Mouse (Mus musculus) stomach, embryonic 14.5 days (tissue): ENCODE measurements around the gene Ifitm1. TPM values are rescaled to one million over a fixed set of nuclear protein-coding genes. Genes with fewer than 3 reads are reported as not detected.
"Not testable (repeated sequence)": the region's sequence is repeated elsewhere in the genome, so short reads cannot be mapped to it uniquely, and the experiment has no call there.

Experiments
- ATAC-seq: fragments of 200-750 bp; cut with Nextera tagmentation; 2 replicates; pipeline ENCODE4 v1.8.0; 2017; ENCODE audit warnings: low read depth, moderate TSS enrichment; ENCODE audit not compliant: insufficient number of reproducible peaks, insufficient read depth, low FRiP score
- H3K27ac ChIP-seq: fragments of 300-500 bp; sonication (generic); 2 replicates; pipeline ENCODE4 v1.5.1; 2014; ENCODE audit warnings: mild to moderate bottlenecking, low read length, moderate library complexity, mixed read lengths
- H3K27me3 ChIP-seq: fragments of 300-500 bp; sonication (generic); 2 replicates; pipeline ENCODE4 v1.6.1; 2014; ENCODE audit warnings: low read length, control low read depth, mixed read lengths; ENCODE audit not compliant: control insufficient read depth, insufficient read depth
- H3K36me3 ChIP-seq: fragments of 300-500 bp; sonication (generic); 2 replicates; pipeline ENCODE4 v1.6.1; 2014; ENCODE audit warnings: mild to moderate bottlenecking, control low read depth, low read length, moderate library complexity, mixed read lengths; ENCODE audit not compliant: control insufficient read depth, insufficient read depth
- H3K4me1 ChIP-seq: fragments of 300-500 bp; sonication (generic); 2 replicates; pipeline ENCODE4 v1.6.1; 2014; ENCODE audit warnings: low read length, control low read depth, mixed read lengths; ENCODE audit not compliant: control insufficient read depth, insufficient read depth
- H3K4me2 ChIP-seq: fragments of 300-500 bp; sonication (generic); replicated peaks from 2 replicates; pipeline ENCODE4 v1.6.1; 2014; ENCODE audit warnings: low read depth, low read length, control low read depth
- H3K4me3 ChIP-seq: fragments of 300-500 bp; sonication (generic); 2 replicates; pipeline ENCODE4 v1.5.1; 2014; ENCODE audit warnings: low read depth, low read length, control low read depth
- H3K9ac ChIP-seq: fragments of 300-500 bp; sonication (generic); replicated peaks from 2 replicates; pipeline ENCODE4 v1.6.1; 2014; ENCODE audit warnings: low read depth, mild to moderate bottlenecking, control low read depth, low read length, moderate library complexity, mixed read lengths
- H3K9me3 ChIP-seq: fragments of 300-500 bp; sonication (generic); 2 replicates; pipeline ENCODE4 v1.6.1; 2016; ENCODE audit warnings: low read depth, low read length, control low read depth; ENCODE audit not compliant: control insufficient read depth
- WGBS: fragments of 180-500 bp; shearing (Covaris S2); extraction: QIAGEN DNeasy Blood & Tissue Kit; methylation state at CpG from one replicate; pipeline ENCODE4 v1.1.7; 2014; 5-methylcytosine and 5-hydroxymethylcytosine counted together
- polyA plus RNA-seq: library from polyadenylated mRNA; unstranded; fragments of >200 nt; fragmentation: Nextera tagmentation; extraction: Ambion mirVana; gene quantifications from 2 replicates; pipeline ENCODE4 v1.2.1, GENCODE M21; 2014

Gene Ifitm1
- polyA plus RNA-seq, 1 experiment from 2014 or later, result 289 TPM

DNA sequence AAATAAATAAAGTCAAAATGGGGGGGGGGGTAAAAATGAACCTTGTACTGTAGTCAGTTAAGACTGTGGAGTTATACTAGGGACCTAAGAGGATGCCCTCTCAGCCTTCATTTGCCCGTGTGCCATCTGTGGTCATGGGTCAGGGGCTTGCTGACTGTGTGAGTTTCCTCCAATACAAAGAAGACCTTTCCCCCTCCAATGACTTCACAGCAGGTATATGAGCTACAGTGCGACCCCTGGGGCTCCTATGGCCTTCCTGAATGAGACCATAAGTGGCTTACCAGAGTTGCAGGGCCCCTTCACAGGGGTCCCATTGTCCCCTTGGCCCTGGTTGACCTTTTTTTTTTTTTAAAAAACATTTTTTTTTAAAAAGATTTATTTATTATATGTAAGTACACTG lies 5.6 kb upstream of the Ifitm1 start:
- Histone ChIP-seq H3K9ac (no peak overlapping the region), H3K27ac (no peak overlapping the region), H3K36me3 (no peaks in the 10 kb centered on the region), H3K4me1 (peaks cover 8% of the 10 kb centered on the region; the same call in 1 of the 2 replicates), H3K4me3 (no peak overlapping the region), H3K4me2 (no peak overlapping the region), H3K27me3 (no peaks in the 10 kb centered on the region), H3K9me3 (no peaks in the 10 kb centered on the region)
- 80% methylated on average over 2 of the region's 2 CpGs for WGBS
- ATAC-seq, result no peak

DNA sequence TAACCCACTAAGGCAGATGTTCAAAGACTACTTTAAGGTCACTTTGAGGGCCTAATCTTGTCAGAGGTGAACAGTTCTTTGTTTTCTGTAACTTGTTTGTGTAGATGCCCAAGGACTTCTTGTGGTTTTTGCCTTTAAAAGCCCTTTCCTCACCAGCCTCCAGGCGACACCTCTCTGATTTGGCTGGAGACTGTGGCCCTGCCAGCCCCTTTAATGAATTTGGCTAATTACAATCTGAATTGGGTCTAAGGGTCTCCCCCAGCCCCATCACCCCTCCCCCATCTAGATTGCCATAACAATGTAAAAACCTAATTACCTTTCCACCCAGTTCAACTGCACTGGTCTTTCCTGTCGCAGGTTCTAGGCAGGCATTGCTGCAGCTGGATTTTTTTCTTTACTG lies 4.3 kb upstream of the Ifitm1 start:
- H3K4me1 ChIP-seq, result peaks cover 5% of the 10 kb centered on the region; the same call in 1 of the 2 replicates
- H3K36me3 ChIP-seq, result no peaks in the 10 kb centered on the region
- H3K9ac ChIP-seq, result no peak overlapping the region
- H3K4me2 ChIP-seq, result no peak overlapping the region
- H3K27me3 ChIP-seq, result no peaks in the 10 kb centered on the region
- no peak for ATAC-seq
- 85% methylated on average over 2 of the region's 2 CpGs for WGBS
- H3K4me3 ChIP-seq, result no peak overlapping the region
- H3K27ac ChIP-seq, result no peak overlapping the region
- no peaks in the 10 kb centered on the region for H3K9me3 ChIP-seq

DNA sequence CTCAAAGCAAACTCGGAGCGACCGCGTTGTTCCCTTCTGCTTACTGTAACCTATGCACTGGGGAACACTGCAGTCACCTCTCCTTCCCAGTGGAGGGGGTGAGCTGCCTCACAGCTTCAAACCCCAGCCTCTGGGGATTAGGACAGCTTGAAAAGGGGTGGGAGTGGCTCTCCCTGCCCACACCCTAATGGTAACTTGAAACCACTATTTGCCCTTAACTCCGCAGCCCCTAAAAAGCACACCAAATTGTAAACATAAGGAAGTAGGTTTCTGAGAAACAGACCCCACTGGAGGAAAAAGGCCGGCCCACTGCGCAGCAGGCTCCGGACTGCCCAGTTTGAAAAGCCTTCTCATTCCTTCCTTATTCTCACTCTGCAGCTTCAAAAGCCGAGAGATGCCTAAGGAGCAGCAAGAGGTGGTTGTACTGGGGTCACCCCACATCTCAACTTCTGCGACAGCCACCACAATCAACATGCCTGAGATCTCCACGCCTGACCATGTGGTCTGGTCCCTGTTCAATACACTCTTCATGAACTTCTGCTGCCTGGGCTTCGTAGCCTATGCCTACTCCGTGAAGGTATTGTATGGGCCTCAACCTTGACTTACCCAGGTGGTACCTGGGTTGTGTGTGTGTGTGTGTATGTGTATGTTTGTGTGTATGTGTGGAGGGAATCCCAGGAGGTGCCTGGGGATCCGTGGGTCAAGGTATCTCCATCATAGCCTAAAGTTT lies 1.0 kb downstream of the Ifitm1 start:
- H3K27ac ChIP-seq, result peak overlapping the region; percentile 84
- ATAC-seq, result peak; percentile 66
- H3K4me1 ChIP-seq, result peaks cover 34% of the 10 kb centered on the region
- no peaks in the 10 kb centered on the region for H3K27me3 ChIP-seq
- H3K4me2 ChIP-seq, result peak overlapping the region; percentile 57
- no peaks in the 10 kb centered on the region for H3K9me3 ChIP-seq
- WGBS, result 4% methylated on average over 14 of the region's 14 CpGs
- H3K36me3 ChIP-seq, result no peaks in the 10 kb centered on the region
- no peak overlapping the region; the same call in 1 of the 2 replicates for H3K9ac ChIP-seq
- peak overlapping the region; percentile 26 for H3K4me3 ChIP-seq

DNA sequence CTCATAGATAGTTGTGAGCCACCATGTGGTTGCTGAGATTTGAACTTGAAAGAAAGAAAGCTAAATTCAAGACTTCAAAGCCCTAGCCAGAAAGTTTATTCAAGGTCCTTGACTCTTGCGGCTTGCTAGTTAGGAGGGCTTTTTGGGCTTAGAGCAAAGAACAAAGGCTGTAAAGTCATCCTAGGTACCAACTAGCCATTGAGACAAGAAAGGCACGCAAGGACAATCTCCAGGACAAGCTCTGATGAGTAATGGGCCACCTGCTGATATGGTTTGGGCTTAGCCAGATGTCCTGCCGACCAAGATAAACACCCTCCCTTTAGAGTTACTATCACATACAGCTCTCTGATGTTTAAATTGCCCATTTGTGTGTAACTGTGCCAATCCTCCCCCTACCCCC lies 1.7 kb downstream of the Ifitm1 start:
- peak overlapping the region; percentile 57 for H3K4me2 ChIP-seq
- not testable (repeated sequence) for H3K9me3 ChIP-seq, ATAC-seq, H3K36me3 ChIP-seq, H3K9ac ChIP-seq, H3K27me3 ChIP-seq
- WGBS, result 16% methylated on average over 3 of the region's 3 CpGs
- peak overlapping the region; percentile 26; the same call in 1 of the 2 replicates for H3K4me3 ChIP-seq
- H3K27ac ChIP-seq, result peak overlapping the region; percentile 84; the same call in 1 of the 2 replicates
- peaks cover 40% of the 10 kb centered on the region for H3K4me1 ChIP-seq

DNA sequence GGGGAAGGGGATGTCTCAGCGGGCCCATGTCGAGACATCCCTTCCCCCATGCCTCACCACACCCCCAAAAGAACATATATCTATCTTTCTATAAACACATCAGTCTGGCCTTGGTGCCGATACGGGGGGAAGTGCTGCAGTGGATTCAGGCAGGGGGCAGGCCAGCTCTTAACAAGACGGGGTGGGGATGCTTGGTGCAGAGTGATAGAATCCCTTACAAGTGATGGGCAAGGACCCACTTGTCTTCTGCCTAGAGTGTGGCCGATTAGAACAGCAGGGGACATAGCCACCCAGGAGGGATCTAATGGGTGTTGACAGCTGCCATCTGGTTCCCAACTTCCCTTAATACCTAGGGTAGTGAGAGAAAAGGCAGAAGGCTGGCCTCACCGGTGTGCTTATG lies 3.9 kb downstream of the Ifitm1 start:
- no peaks in the 10 kb centered on the region for H3K9me3 ChIP-seq

DNA sequence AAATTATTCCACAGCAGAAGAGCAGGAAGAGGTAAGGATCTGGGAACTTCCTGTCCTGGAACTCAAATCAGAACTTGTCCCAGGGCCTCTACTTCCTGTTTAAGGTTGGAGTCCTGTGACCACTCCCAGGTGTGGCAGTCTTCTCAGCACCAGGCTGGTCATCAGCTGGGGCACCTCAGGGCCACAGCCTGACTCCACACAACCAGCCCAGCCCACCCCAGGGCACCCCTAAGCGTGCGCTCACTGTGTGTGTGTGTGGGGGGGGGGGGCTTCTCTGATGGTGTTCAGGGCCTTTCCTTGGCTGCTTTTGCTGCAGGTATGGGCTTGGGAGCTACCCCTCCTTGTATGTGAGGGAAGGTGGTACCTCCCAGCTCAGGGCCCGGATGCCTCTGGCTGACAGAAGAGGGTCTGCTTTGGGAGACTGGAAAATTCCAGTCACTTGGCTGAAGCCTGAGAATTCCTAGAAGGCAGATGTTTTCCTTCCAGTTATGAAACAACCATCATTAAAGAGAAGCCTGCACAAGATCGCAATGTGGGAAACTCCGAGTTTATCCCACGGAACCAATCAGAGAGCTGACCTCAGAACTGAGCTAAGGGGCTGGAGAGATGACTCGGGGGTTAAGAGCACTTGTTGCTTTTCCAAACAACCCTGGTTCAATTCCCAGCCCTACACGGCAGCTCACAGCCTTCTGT lies 4.6 kb downstream of the Ifitm1 start:
- ATAC-seq, result peak; percentile 64
- Histone ChIP-seq H3K4me2 (peak overlapping the region; percentile 18; the same call in 1 of the 2 replicates), H3K9me3 (no peaks in the 10 kb centered on the region), H3K36me3 (no peaks in the 10 kb centered on the region), H3K9ac (no peak overlapping the region), H3K27me3 (no peaks in the 10 kb centered on the region), H3K27ac (peak overlapping the region; percentile 94), H3K4me3 (no peak overlapping the region), H3K4me1 (peaks cover 50% of the 10 kb centered on the region)
- 34% methylated on average over 8 of the region's 8 CpGs for WGBS

More for the DNA sequence above, 3.9 kb downstream of the Ifitm1 start:
- H3K36me3 ChIP-seq, result no peaks in the 10 kb centered on the region
- WGBS, result 18% methylated on average over 7 of the region's 7 CpGs
- H3K27me3 ChIP-seq, result no peaks in the 10 kb centered on the region
- peak overlapping the region; percentile 94 for H3K27ac ChIP-seq
- no peak overlapping the region for H3K4me3 ChIP-seq
- ATAC-seq, result peak; percentile 8; the same call in 1 of the 2 replicates
- no peak overlapping the region for H3K9ac ChIP-seq
- 0 out of 2 replicates have a peak overlapping the region, but pooled peaks have one; percentile 18 for H3K4me2 ChIP-seq
- peaks cover 50% of the 10 kb centered on the region for H3K4me1 ChIP-seq

DNA sequence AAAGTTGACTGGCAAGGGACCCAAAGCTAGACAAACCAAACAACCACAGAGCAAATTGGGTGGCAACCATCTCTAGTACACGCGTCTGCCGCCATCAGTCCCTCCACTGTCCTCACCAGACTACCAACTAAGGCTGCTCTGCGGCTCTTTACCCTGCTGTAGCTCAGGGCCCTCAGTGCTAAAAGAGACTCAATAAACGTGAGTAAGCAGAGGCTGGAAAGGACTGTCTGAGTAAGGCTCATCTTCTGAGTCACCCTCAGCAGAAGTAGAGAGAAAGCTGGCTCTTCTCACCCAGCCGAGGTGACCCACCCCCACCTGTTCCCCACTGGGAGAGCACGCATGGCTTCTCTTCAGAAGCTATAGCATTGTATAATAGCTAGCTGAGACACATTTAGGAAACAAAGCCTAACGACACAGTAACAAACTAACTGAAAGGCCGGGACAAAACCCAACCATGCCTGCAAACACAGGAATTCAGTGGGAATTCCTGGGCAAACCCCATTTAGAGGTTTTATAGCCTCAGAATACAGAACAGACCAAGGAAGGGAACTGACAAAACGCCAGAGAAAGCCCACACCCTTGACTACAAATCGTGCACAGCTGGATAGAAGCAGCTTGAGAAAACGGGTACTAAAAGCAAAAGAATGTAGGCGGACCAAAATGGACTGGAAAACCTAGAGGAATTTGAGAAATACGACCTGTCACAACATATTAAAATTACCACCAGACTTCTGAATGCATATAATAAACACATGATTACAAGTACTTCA lies 6.6 kb downstream of the Ifitm1 start:
- Histone ChIP-seq H3K36me3 (no peaks in the 10 kb centered on the region), H3K9ac (no peak overlapping the region), H3K9me3 (no peaks in the 10 kb centered on the region), H3K4me2 (no peak overlapping the region), H3K27me3 (no peaks in the 10 kb centered on the region), H3K4me3 (no peak overlapping the region), H3K4me1 (peaks cover 43% of the 10 kb centered on the region), H3K27ac (peak overlapping the region; percentile 66)
- WGBS, result 39% methylated on average over 14 of the region's 14 CpGs
- no peak for ATAC-seq

DNA sequence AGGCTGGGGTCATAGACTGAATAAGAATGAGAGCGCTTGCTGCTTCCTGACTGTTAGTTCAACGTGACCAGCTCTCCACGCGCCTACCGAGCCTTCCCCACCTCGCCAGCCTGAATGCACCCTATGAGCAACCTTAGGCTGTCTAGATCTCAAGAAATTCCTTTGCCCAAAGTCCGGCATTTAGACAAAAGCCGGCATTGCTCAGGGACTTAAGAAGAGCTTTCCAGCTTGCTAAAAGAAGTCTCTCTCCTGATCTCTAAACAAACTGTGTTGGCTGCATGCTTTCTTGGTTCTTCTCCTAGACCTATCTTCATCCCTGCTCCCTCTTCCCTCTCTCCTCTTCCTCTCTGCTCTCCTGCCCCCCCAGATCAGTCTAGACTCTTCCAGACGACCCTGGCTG lies 7.9 kb downstream of the Ifitm1 start:
- Histone ChIP-seq H3K4me2 (no peak overlapping the region), H3K9ac (0 out of 2 replicates have a peak overlapping the region, but pooled peaks have one; percentile 4), H3K4me1 (peaks cover 34% of the 10 kb centered on the region), H3K9me3 (no peaks in the 10 kb centered on the region), H3K36me3 (no peaks in the 10 kb centered on the region), H3K27ac (peak overlapping the region; percentile 55; the same call in 1 of the 2 replicates), H3K4me3 (no peak overlapping the region), H3K27me3 (no peaks in the 10 kb centered on the region)
- WGBS, result 14% methylated on average over 9 of the region's 9 CpGs
- no peak for ATAC-seq
